Mouse (Mus musculus) forebrain, embryonic 12.5 days (tissue): Measurements from ENCODE around the gene Gm364. TPM values are rescaled to one million over a fixed set of nuclear protein-coding genes. Genes with fewer than 3 reads are reported as not detected.

Experiments
- ATAC-seq: fragments of 200-750 bp; cut with Nextera tagmentation; 2 replicates; pipeline ENCODE4 v1.8.0; 2017; ENCODE audit warnings: moderate TSS enrichment; ENCODE audit not compliant: low FRiP score
- H3K27ac ChIP-seq: fragments of 300-500 bp; sonication (generic); 2 replicates; pipeline ENCODE4 v1.5.1; 2016; ENCODE audit warnings: mild to moderate bottlenecking
- H3K27me3 ChIP-seq: fragments of 300-500 bp; sonication (generic); 2 replicates; pipeline ENCODE4 v1.6.1; 2016; ENCODE audit warnings: mild to moderate bottlenecking
- H3K36me3 ChIP-seq: fragments of 300-500 bp; sonication (generic); replicated peaks from 2 replicates; pipeline ENCODE4 v1.6.1; 2016; ENCODE audit warnings: mild to moderate bottlenecking
- H3K4me1 ChIP-seq: fragments of 300-500 bp; sonication (generic); 2 replicates; pipeline ENCODE4 v1.6.1; 2016
- H3K4me2 ChIP-seq: fragments of 300-500 bp; sonication (generic); 2 replicates; pipeline ENCODE4 v1.6.1; 2016; ENCODE audit warnings: mild to moderate bottlenecking, moderate library complexity
- H3K4me3 ChIP-seq: fragments of 300-500 bp; sonication (generic); replicated peaks from 2 replicates; pipeline ENCODE4 v1.5.1; 2016; ENCODE audit warnings: mild to moderate bottlenecking
- H3K9ac ChIP-seq: fragments of 300-500 bp; sonication (generic); 2 replicates; pipeline ENCODE4 v1.6.1; 2016; ENCODE audit warnings: mild to moderate bottlenecking
- H3K9me3 ChIP-seq: fragments of 300-500 bp; sonication (generic); 2 replicates; pipeline ENCODE4 v1.6.1; 2016
- WGBS: fragments of 180-500 bp; shearing (Covaris S2); methylation state at CpG from one replicate; pipeline ENCODE4 v1.1.7; 2016; 5-methylcytosine and 5-hydroxymethylcytosine counted together
- polyA plus RNA-seq: library from polyadenylated mRNA; unstranded; fragments of >200 nt; fragmentation: Nextera tagmentation; extraction: Ambion mirVana; gene quantifications from 2 replicates; pipeline ENCODE4 v1.2.1, GENCODE M21; 2016

Gene Gm364
- polyA plus RNA-seq, 1 experiment from 2014 or later = not detected

- H3K27me3 ChIP-seq = no peaks in the 10 kb centered on the region
- H3K9me3 ChIP-seq = no peaks in the 10 kb centered on the region
- no peak overlapping the region for H3K4me3 ChIP-seq
- H3K4me1 ChIP-seq = no peaks in the 10 kb centered on the region
- H3K27ac ChIP-seq = no peak overlapping the region
- no peaks in the 10 kb centered on the region for H3K36me3 ChIP-seq
- no peak overlapping the region for H3K9ac ChIP-seq
- H3K4me2 ChIP-seq = no peak overlapping the region
- no peak for ATAC-seq
Observed at GRCm38 (mm10) chrX:57403651-57404050, 5.3 kb upstream of the Gm364 start.

GRCm38 (mm10) chrX:57431610-57432009 is 22.7 kb downstream of the Gm364 start:
- Histone ChIP-seq H3K4me3 (no peak overlapping the region), H3K4me2 (no peak overlapping the region), H3K9ac (no peak overlapping the region), H3K9me3 (no peaks in the 10 kb centered on the region), H3K27me3 (no peaks in the 10 kb centered on the region), H3K27ac (no peak overlapping the region), H3K4me1 (no peaks in the 10 kb centered on the region), H3K36me3 (no peaks in the 10 kb centered on the region)
- WGBS = 9% methylated on average over 2 of the region's 2 CpGs
- no peak for ATAC-seq

- no peaks in the 10 kb centered on the region for H3K27me3 ChIP-seq
- no peaks in the 10 kb centered on the region for H3K9me3 ChIP-seq
- no peak for ATAC-seq
- no peaks in the 10 kb centered on the region for H3K4me1 ChIP-seq
- 95% methylated on average over 2 of the region's 2 CpGs for WGBS
- no peaks in the 10 kb centered on the region for H3K36me3 ChIP-seq
- H3K27ac ChIP-seq = no peak overlapping the region
- no peak overlapping the region for H3K9ac ChIP-seq
- no peak overlapping the region for H3K4me2 ChIP-seq
- no peak overlapping the region for H3K4me3 ChIP-seq
Observed at GRCm38 (mm10) chrX:57433897-57434296, 24.9 kb downstream of the Gm364 start.

- Histone ChIP-seq H3K9me3 (no peaks in the 10 kb centered on the region), H3K27me3 (peaks cover 20% of the 10 kb centered on the region), H3K27ac (no peak within 1 kb of the TSS), H3K4me3 (peak within 1 kb of the TSS; percentile 39), H3K36me3 (no peaks in the 10 kb centered on the region), H3K4me1 (no peaks in the 10 kb centered on the region), H3K9ac (peak within 1 kb of the TSS; percentile 42), H3K4me2 (peak within 1 kb of the TSS; percentile 67)
- WGBS = 20% methylated on average over 14 of the region's 28 CpGs
- ATAC-seq = peak; percentile 75; the same call in 1 of the 2 replicates
Observed at GRCm38 (mm10) chrX:57503634-57504033, 94.7 kb downstream of the Gm364 start, which contains the start of gene Gpr101. Gpr101 (minus strand) TSS chrX:57503757.

GRCm38 (mm10) chrX:57506247-57506646 is 97.3 kb downstream of the Gm364 start:
- H3K9ac ChIP-seq = no peak overlapping the region
- no peak overlapping the region for H3K4me2 ChIP-seq
- H3K36me3 ChIP-seq = no peaks in the 10 kb centered on the region
- H3K27ac ChIP-seq = no peak overlapping the region
- no peaks in the 10 kb centered on the region for H3K4me1 ChIP-seq
- H3K9me3 ChIP-seq = no peaks in the 10 kb centered on the region
- H3K27me3 ChIP-seq = peaks cover 18% of the 10 kb centered on the region
- 89% methylated on average over 1 of the region's 1 CpGs for WGBS
- no peak overlapping the region for H3K4me3 ChIP-seq
- no peak for ATAC-seq

GRCm38 (mm10) chrX:57521117-57522095 is 112.5 kb downstream of the Gm364 start:
- Histone ChIP-seq H3K4me2 (peak overlapping the region; percentile 43), H3K27me3 (no peaks in the 10 kb centered on the region), H3K36me3 (no peaks in the 10 kb centered on the region), H3K27ac (no peak overlapping the region), H3K4me3 (peak overlapping the region; percentile 17), H3K9me3 (no peaks in the 10 kb centered on the region), H3K9ac (no peak overlapping the region), H3K4me1 (no peaks in the 10 kb centered on the region)
- no peak for ATAC-seq
- WGBS = 37% methylated on average over 28 of the region's 28 CpGs

Other genes with a start within 250 kb of the Gm364 start
- gene Cd40lg, start 197.0 kb upstream of the Gm364 start, polyA plus RNA-seq = not detected in 2 replicates
- 6.5 and 7.2 TPM in 2 replicates for gene Arhgef6, start 70.4 kb upstream of the Gm364 start, polyA plus RNA-seq
- 305 and 307 TPM in 2 replicates for gene Rbmx, start 16.1 kb upstream of the Gm364 start, polyA plus RNA-seq
- 0.06 TPM in 1 of 2 replicates, not detected in the other for gene Gpr101, start 94.6 kb downstream of the Gm364 start, polyA plus RNA-seq